Mouse (Mus musculus): ENCODE measurements around the gene Ppp6r3.
"Not testable (repeated sequence)": the region's sequence is repeated elsewhere in the genome, so short reads cannot be mapped to it uniquely, and the experiment has no call there.

The Ppp6r3 gene

DNA sequence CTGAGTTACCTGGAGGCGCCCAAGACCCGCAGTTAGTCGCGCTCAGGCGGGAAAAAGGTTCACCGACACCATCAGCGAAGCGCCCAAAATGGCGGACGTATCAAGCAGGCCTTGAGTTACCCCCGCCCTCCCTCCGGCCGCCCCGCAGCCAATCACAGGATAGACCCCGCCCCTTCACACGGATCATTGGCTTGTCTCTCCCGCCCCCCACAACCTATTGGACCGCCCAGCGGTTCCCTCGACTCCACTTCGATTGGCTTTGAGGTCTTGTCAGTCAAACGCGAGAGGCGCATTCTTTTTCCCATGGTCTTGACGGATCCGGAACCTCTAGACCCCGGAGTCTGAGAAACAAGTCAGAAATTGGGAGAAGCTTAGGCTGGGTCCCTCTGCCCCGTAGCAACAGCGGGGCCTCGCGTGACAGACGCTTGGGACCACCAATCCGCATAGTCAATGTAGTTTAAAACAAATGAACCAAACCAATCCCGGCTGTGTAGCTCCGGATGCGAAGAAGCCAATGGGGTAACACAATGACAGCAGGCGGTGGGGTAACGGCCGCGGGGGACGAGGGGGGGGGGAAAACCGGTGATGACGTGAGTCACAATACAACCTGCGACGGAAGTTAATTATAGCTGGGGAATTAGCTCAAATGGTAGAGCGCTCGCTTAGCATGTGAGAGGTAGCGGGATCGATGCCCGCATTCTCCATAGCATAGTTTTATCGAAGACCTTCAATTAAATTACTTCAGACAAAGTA, at the start of gene Ppp6r3:
Gene Ppp6r3 (minus strand): TSS at position 118 of the 753 bp plus-strand sequence.
- peak; percentile 99 for DNase-seq (ENCODE audit: low spot score)

DNA sequence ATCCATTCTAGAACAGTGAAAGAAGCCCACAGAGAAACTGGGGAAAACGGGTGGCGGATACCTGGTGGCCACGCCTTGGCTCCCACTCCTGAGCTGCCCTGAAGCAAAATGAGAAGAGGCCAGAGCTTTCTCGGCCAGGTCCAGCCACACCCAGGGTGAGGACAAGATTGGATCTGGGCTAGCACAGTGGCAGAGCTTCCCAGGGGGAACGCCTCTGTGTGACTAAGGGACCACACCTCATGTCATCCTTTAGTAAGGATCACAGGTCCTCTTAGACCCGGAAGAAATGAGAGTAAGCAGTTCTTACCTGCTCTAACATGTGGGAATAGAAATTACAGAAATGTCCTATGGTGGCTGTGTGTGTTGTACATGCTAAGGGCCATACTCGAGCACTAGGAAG, 49.6 kb upstream of the Ppp6r3 start:
- DNase-seq (ENCODE audit: low spot score): no peak

DNA sequence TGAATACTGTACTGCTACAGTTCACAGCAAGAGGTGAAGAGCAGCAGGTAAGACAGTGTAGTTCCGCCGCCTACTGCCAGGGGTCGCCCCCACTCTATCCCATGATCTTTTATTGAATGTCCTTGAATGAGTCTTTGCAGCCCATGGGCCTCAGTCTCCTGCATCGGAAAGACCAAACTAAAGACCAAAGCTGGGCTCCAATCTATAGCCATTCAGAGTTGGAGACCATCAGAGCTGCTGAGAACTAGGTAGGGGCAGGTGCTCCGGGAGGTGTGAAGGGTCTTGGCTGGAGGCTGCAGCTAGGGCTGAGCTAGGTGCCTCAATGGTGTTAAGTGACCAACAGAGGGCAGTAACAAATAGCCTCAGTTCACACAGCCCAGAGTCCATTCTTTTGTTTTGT, 48.3 kb upstream of the Ppp6r3 start:
- DNase-seq (ENCODE audit: low spot score): peak; percentile 68

DNA sequence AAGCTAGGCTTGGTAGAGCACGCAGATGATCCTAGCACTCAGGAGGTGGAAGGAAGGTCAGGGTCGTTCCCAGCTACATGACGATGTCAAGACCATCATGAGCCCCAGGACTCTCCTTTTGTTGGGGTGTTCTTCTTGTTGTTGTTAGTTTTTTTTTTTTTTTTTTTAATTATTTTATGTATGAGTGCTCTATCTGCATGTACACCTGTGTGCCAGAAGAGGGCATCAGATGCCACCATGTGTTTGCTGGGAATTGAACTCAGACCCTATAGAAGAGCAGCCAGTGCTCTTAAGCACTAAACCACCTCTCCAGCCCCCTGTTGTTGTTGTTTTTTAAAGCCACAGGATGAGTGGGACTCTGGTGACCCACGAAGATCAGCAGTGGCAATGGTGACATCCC, 47.7 kb upstream of the Ppp6r3 start:
- no peak for DNase-seq (ENCODE audit: low spot score)

DNA sequence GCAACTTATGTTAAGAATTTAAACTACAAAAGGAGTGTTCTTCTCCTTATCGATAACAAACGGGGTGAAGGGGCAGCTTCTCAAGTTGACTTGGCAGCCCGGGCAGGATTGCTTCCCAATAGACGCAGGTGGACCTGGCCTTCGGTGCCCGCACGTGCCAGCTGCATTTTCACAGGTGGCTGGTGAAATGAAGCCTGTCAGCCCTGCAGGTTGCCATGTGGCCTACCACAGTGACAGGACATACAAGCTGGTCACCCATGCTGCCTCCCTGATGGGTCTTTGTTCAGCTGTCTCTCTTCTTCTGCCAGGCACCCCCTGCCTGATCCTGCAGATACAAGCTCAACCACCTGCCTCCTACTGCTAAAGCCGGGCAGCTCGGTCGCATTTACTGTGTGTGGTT, 45.3 kb upstream of the Ppp6r3 start:
- DNase-seq (ENCODE audit: low spot score): no peak

DNA sequence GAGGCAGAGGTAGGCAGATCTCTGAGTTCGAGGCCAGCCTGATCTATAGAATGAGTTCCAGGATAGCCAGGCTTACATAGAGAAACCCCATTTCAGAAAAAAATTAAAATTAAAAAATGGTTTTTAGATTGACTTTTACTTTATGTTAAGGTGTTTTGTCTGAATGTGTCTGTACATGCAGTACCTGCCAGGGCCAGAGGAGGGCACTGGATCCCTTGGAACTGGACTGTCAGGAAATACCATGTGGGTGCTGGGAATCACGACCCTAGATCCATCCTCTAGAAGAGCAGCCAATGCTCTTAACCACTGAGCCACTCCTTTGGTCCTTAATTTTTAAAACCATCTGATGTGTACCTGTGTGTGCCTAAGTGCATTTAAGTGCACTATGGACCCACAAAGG, 43.8 kb upstream of the Ppp6r3 start:
- no peak for DNase-seq (ENCODE audit: low spot score)

DNA sequence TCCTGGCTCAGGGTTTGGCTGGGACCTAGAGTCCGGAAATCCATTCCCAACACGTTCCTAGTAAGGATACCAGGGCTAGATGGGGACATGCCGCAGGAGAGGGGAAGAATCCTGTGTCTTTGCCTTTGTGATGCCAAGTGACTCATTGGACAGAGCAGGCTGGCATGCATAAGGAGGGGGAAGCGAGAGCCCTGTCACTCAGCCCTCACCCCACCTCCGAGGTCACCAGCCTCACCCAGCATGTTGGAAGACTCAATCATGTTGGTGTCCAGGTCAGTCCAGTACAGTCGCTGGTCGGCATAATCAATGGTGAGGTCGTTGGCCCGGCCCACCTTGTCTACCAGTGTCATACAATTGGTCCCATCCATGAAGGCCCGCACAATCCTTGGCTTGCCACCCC, 38.4 kb upstream of the Ppp6r3 start:
- no peak for DNase-seq (ENCODE audit: low spot score)

DNA sequence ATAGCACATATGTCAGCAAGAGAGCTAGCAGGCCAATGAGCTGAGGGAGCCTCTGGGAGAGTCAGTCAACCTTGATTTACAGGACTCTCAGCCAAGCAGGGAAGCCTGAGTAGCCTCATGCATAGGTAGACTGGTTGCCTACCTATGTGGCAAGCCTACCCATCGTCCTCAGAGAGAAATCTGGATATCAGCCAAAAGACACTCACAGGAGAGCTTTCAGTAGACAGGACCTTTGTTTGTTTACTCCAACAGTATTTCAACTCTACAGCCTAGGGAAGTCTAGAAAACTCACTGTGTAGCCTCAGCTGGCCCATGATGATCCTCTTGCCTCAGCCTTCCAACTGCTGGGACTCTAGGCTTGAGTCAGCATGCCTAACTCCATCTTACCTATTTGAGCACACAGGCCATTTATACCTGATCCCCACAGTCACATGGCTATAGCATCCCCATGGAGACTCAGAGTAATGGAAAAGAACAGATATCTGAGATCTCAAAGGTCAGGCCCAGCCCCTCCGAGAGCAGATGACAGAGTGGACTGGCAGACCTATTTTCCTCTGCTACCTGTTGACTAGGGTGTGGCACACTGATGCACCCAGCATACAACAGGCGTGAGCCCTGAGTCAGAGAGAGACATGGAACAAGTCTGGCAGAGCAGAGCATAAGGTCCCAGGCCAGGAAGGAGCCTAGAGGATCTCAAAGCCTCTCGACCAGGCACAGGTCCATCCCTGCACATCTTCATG, 37.2 kb upstream of the Ppp6r3 start:
- DNase-seq (ENCODE audit: low spot score): no peak

DNA sequence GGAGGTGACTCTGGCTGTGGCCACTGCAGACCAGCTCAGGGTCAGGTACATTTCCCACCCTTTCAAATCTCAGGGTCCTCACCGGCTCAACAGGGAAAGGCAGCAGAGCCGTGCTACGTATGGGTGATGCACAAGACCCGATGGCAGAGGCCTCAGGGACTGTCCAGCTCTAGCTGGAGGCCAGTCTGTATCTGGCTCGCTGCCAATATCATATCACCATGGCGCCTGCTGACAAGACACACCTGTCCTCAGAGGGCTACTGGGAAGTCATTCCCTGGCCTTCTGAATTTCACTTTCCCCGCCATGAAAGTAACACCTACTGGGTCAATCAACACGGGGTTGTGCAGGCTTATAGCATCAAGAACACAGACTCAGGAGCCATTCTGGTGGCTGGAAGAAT, 36.2 kb upstream of the Ppp6r3 start:
- no peak for DNase-seq (ENCODE audit: low spot score)

DNA sequence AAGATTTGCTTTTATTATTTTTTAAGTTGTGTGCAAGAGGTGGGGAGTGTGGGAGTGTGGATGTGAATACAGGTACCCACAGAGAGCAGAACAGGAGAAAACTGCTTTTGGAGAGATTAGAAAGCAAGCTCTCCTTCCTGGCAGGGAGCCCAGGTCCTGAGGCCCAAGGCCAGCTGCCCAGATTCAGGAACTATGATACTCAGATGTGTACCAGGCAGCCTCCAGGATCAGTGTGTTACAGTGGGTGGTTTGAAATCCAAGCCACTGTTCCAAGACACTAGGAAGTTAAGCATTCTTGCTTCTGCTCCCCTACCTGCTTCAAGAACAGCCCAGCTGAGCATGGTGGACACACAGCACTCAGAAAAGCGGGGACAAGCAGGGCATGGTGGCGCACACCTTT, 35.3 kb upstream of the Ppp6r3 start:
- no peak for DNase-seq (ENCODE audit: low spot score)

DNA sequence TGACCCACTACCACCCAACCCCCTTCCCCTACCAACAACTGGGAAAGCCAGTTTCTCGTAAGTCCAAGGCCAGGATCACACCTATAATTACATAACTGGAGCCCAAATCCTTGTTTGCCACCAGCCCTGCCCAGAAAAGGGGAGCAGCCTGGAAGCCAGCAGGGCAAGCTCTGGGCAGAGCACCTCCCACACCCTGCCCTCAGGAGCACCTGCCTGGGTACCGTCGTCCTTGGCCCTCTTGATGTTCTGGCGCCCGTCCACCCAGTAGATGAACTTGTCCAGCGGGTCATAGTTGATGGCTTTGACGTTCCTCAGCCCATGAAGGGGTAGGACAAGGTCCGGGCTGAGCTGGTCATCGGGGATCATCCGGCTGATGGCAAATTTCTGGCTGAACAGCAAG, 34.3 kb upstream of the Ppp6r3 start:
- no peak for DNase-seq (ENCODE audit: low spot score)

DNA sequence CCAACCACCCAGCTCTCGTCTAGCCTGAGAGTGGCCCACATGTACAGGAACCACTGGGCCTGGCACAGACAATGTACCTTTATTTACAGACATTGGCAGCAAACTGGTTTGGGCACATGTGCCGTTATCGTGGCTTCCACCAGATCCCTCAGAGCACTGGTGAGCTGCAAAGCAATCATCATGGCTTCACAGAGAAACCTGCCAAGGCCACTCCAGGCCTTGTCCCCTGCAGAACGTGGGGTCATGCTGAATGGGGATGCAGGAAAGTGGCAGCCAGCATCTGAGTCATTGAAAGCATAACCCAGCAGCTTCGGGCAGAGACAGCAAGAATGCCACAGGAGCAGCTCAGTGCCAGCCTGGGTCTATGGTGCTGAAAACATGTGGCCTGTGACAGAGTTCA, 18.8 kb upstream of the Ppp6r3 start:
- no peak for DNase-seq (ENCODE audit: low spot score)

DNA sequence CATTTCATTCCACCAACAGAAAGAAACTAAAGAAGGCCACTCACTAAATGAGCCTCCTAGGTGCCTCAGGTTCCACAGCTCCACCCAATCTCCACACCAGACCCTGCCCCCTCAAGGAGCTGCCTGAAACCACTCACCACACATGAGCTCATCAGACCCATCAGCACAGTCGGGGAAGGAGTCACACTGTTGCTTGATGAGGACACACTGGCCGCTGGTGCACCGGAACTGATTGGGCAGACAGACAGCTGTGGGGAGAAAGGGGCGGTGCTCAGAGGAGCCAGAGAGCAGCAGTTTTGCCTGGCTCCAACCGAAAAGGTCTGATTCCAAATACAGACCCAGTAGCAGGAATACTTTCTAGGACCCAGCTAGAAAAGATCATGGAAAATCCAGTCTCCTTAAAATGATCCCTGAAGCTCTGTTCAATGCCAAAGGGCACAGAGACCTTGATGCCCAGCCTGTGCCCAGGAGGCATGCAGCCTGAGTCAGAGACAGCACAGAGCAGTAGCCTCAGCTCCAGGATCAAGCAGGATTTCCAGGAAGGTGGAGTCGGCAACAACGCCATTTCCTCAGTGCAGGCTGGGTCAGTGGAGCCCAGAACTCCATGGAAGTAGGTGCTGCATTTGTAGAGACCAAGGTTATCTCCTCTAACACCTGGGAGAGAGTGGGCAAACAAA, 18.0 kb upstream of the Ppp6r3 start:
- DNase-seq (ENCODE audit: low spot score): no peak

DNA sequence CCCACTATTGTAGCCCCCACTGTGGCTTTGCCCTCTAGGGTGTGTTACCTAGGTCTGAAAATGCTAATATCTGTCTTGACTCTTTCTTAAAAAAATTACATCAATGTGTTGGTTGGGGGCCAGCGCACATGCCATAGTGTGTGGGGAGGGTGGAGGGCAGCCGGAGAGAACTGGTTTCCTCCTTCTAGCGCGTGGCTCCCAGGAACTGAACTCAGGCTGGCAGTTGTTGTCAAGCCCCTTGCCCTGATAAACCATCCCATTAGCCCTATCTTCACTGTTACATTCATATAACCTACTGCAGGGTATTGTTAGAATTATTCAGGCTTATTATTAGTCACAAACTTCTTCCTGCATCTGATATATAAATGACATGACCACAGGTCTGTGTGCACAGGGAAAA, 14.4 kb upstream of the Ppp6r3 start:
- no peak for DNase-seq (ENCODE audit: low spot score)

DNA sequence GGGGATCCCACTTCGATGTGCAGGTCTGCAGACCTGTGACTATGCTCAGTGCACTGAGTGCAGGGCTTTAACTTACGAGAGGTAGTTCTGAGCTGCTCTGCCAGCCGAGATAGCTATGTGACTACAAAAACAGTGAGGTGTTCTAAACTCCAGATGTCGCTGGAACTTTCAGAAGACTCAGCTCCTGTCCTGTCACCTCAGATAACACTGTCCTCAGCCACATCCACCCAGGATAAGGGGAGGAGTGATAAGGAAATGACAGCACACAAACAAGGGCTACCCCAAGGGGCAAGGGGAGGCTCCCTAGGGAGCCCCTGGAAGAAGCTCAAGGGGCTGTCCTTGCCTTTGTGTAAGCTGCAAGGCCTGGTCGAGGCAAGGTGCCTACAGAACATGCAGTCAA, 14.0 kb upstream of the Ppp6r3 start:
- DNase-seq (ENCODE audit: low spot score): no peak

DNA sequence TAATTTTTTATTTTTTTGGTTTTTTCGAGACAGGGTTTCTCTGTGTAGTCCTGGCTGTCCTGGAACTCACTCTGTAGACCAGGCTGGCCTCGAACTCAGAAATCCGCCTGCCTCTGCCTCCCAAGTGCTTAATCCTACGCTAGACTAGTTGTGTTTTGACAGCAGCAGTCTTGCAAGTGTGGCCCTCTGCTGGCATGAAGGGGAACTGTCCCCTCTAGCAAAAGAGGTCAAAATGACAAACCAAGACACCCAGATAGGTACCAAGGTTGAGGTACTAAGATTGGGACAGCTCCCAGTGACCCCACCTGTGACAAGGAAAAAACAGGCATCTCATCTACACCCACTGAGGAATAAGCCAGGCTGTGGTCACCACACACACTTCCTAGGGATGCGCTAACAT, 12.2 kb upstream of the Ppp6r3 start:
- not testable (repeated sequence) for DNase-seq (ENCODE audit: low spot score)

DNA sequence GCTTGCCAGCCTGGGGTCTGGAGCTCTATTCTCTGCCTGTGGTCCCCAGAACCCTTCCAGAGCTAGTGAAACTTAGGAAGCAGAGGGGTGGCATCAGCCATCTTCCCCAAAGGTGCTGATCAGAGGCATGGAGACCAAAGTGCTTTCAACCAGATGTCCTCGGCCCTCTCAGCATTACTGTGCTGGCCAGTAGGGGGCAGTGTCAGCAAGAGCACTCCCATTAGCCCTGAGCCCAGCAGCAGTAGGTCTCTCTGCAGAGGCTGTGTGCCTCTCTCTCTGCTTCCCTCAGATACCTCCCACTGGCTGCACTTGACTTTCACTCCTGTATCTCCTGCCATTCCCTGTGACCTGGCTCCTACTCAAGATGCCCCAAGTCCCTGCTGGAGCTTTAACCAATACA, 11.0 kb upstream of the Ppp6r3 start:
- DNase-seq (ENCODE audit: low spot score): no peak

DNA sequence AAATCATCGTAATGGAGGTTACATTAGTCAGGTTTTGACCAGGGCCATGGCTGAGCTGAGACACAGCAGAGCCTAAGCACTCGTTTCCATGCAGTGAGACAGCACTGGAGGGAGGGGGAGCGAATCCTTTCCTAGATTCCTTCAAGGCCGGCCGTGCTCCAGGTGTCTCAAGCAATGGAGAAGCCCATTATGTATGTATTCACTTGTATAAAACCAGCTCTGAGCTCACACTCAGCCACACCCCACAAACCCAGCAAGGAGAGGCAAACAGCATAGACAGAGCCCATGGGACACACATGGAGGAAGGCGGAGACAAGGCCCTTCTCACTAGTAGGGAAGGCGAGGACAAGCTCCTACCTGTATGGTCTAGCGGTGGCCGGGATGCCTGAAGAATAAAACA, 10.5 kb upstream of the Ppp6r3 start:
- no peak for DNase-seq (ENCODE audit: low spot score)

DNA sequence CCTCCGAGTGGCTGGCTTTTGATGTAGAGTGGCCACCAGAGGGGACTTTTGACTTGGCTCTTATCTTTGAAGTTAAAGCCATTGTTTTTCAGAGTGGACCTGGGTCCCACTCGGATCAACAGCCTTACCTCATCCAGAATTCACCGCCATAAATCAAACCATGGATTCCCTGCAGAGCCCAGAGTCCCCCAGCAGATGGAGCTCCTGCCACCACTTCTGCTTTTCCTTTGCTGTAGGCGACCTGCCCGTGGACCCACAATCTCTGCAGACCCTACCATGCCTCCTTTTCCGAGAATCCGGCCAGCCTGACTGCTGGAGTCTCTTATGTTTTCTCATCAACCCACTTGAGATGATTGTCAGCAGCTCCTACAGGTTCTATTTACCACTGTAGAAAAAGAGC, 5.8 kb upstream of the Ppp6r3 start:
- no peak for DNase-seq (ENCODE audit: low spot score)

DNA sequence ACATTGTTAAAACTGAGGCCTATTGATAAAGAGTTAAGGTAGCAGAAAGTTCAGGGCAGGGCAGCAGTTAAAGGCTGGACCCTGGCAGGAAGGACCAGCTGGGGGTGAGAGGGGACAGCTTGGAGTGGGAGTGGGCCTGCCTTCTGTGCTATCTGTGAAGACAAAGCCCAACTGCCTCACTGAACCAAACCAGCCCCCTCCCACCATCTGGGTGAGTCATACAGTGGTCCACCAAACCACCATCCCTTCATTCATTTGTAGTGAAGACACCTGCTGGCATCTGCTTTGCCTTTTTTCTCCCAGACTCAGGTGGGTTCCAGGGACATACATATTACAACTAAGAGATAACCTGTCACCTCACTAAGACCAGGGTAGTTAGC, 2.4 kb upstream of the Ppp6r3 start:
- DNase-seq (ENCODE audit: low spot score): no peak

DNA sequence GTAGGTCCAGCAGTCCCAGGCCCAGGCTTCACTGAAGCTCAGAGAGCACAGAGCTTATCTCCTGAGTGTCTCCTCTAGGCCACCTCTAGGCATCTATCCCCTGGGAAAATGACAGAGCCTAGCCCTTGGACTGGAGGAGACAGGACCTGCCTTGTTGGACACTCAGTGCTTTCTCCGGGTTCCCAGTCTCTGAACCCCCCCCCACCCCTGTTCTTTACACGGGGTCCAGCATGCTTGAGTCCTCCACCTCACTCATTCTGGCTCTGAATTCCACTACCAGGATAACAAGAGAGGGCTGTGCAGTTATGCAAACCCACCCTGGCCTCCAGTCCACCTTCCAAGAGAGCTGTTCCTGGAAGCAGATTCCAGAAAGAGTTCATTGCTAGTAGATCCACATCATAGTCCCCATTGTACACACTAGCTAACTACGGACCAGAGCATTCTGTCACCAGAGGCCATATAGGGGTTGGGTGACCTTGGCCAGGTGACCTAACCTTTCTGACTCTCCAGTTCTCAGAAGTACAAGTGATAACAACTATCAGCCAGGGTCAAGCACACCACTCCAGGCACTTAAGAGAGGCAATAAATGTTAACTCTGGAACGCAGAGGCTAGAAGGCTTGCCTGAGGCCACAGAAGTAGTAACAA, 1.8 kb upstream of the Ppp6r3 start:
- DNase-seq (ENCODE audit: low spot score): peak; percentile 73

DNA sequence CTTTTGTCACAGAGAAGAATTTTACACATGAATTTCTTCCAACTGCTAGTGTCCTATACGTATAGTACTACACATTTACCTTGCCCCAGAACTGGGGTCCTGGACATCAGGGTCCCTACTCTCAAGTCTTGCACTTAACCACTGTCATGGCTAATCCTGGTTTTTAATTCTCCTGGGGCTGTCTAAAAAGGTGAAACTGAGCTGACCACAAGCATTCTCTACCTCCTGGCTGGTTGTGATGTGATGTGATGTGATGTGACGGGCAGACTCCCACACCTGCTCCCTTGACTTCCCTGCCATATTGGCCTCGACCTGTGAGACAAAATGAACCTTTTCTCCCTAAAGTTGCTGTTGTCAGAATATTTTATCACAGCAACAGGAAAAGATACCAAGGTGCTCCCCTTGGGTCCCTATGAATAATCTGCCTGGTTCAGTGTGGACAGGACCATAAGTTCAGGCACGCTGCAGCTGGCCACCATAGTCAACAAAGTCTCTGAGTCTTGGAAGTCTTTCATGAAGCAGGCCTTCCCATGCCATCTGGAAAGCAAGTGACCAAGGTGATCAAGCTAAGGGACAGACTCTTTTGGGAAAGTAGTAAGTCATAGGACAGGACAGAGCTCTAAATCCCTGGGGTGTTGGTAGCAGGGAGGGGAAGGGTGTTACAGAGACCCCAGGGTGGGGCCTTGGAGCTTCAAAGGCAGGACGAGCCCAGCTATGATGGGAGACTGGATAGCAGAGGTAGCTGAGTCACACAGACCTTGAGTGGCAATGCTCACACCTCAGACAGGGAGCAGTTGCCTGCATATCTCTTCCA, 1.1 kb upstream of the Ppp6r3 start:
- no peak for DNase-seq (ENCODE audit: low spot score)

All from yolk sac, embryonic 10.5 days (tissue).